Mouse (Mus musculus): ENCODE measurements around the gene Cxcl12.

Cxcl12 gene

DNA sequence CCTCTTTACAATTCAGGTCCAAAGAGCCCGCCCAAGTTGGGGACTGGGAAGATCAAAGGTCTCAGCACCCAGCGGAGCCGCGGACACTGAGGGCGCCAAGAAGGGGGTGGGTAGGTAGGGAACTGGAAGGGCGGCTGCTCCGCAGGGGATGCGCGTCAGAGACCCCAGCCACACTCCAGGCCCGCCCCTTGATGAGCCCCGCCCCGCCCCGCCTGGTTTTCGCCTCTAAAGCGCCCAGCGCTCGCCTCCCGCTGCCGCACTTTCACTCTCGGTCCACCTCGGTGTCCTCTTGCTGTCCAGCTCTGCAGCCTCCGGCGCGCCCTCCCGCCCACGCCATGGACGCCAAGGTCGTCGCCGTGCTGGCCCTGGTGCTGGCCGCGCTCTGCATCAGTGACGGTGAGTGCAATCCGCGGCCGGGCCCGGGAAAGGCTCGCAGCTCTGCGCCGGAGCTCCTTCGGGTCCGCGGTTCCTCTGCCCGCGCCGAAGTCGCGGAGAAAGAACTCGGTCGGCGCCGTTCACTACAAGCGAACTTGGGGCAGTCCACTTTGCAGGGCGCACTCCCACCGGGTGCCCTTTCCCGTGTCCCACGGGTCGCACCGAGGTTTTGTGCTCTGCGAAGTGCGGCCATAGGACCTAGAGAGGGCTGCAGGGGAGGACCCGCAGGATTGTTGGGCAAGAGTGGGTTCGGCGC is at the start of gene Cxcl12:
Gene Cxcl12, plus strand, starts transcription at position 215 of the 691 bp plus-strand sequence.
- peak; percentile 79 for DNase-seq (ENCODE audit: low spot score)

GRCm38 (mm10) chr6:117122074-117122473 is 46.3 kb upstream of the Cxcl12 start:
- DNase-seq (ENCODE audit: low spot score): no peak

GRCm38 (mm10) chr6:117126356-117126755 is 42.0 kb upstream of the Cxcl12 start:
- no peak for DNase-seq (ENCODE audit: low spot score)

GRCm38 (mm10) chr6:117129443-117129842 is 38.9 kb upstream of the Cxcl12 start:
- DNase-seq (ENCODE audit: low spot score): no peak

GRCm38 (mm10) chr6:117130680-117131111 is 37.6 kb upstream of the Cxcl12 start:
- peak; percentile 28 for DNase-seq (ENCODE audit: low spot score)

GRCm38 (mm10) chr6:117134526-117134925 is 33.8 kb upstream of the Cxcl12 start:
- DNase-seq (ENCODE audit: low spot score): no peak

DNA sequence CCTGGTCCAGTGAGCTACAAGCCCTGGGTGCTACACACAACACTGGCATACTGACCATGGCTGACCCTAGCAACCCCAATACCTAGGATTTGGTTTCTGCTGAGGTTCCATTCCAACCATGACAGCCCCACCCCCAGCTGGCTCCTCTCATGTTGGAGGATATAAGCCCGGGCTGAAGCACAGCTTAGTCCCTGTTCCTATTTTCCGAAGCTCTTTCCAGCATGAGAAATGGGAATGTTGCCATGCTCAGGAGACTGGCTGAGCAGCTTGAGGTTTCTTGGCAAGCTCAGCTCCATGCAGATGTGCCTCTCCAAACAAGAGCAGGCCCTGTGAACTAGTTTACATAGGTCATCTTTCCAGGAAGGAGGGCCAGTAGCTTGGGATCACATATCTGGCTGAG is 30.6 kb upstream of the Cxcl12 start:
- no peak for DNase-seq (ENCODE audit: low spot score)

DNA sequence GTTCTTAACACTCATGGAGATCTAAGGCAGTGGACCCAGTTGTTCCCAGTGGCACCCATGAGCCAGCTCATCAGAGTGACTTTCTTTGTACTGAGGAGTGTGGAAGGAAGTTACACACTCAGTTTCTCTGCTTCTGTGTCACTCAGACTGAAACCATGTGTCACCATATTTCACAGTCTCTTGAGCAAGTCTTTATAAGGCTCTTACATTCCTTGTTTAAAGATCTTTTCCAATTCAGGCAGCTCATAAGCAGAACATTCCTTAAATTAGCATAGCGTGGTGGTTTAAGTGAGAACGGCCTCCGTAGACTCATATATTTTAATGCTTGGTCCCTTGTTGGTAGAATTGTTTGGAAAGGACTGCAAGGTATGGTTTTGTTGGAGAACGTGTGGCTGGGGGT is 27.4 kb upstream of the Cxcl12 start:
- no peak for DNase-seq (ENCODE audit: low spot score)

DNA sequence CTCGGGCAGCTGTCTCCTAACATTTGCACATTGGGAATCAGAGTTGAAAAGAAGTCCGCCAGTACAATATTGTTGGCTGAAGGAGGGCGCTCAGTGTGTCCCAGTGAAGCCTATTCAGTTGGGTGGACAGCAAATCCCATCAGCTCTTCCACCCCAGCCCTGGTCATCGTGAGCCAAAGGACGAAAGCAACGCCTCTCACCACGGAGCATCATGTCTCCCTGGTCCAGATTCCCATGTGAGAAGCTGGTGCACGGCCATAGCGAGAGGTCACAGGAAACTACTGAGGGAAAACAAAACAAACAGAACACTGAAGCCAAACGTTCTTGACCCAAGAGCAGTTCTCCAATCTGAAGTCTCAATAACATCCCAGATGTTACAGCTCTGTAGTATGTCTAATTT is 21.4 kb upstream of the Cxcl12 start:
- no peak for DNase-seq (ENCODE audit: low spot score)

- peak; percentile 36 for DNase-seq (ENCODE audit: low spot score)
Measured at GRCm38 (mm10) chr6:117151484-117152149, 16.7 kb upstream of the Cxcl12 start.

- DNase-seq (ENCODE audit: low spot score): no peak
Measured at GRCm38 (mm10) chr6:117153046-117153445, 15.3 kb upstream of the Cxcl12 start.

DNA sequence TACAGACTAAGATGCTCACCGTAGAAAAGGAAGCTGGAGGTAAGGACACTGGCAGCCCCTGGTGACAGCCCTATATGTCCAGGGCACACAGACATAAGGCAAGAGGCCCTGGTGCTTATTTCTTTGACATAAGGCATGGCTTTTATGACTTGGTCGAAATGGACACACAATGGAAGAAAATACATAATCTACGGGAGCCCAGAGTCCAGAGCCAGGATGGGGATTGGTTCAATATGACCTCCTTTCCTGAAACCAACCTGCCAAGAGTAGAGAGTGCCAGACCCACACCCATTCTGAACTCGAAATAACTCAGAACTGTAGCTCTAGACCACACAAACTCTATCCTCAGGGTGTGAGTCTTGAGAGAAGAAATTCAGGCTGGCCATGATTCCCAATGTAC is 11.5 kb upstream of the Cxcl12 start:
- no peak for DNase-seq (ENCODE audit: low spot score)

DNA sequence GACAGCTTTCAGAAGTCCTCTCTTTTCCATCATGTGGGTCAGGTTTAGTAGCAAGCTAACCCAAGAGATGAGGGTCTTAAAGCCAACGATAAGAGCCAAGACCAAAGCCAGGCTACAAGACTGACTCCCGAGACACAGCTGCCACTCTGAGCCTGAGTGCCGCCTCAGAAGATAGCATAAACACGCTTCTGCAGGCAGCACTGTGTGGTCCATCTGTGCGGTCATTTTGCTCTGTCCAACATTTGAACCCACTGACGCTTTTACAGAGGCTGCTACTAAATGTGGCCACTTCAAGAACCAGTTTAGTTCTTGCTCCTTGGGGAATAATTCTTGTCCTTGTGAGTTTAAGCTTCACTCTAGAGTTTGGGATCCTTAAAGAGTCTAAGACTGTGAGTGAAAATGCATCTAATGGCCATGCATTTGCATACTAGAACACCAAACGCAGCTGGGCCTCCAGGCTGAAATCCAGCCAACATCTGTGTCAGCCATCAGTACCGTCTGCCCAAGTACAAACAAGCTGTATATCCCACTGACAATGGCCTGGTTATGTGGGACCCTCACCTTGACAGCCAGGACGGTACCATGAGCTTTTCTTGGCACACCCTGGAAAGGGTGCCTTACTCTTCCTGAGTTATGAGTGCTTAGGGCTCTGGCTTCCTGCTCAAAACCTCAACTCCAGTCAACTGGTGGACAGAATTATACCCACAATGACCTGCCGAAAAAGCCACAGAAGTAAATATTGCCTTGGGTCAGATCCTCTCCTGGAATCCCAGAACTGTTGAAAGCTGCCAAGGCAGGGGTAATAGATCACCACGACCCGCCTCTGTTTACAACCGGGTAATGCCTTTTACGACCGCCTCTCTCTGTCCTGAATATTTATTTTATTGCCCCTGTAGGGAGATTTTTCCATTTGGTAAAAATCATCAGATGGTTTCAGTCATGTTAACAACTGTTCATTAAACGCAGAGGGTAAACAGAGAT is 8.3 kb upstream of the Cxcl12 start:
- DNase-seq (ENCODE audit: low spot score): peak; percentile 35

GRCm38 (mm10) chr6:117163486-117163885 is 4.8 kb upstream of the Cxcl12 start:
- DNase-seq (ENCODE audit: low spot score): no peak

DNA sequence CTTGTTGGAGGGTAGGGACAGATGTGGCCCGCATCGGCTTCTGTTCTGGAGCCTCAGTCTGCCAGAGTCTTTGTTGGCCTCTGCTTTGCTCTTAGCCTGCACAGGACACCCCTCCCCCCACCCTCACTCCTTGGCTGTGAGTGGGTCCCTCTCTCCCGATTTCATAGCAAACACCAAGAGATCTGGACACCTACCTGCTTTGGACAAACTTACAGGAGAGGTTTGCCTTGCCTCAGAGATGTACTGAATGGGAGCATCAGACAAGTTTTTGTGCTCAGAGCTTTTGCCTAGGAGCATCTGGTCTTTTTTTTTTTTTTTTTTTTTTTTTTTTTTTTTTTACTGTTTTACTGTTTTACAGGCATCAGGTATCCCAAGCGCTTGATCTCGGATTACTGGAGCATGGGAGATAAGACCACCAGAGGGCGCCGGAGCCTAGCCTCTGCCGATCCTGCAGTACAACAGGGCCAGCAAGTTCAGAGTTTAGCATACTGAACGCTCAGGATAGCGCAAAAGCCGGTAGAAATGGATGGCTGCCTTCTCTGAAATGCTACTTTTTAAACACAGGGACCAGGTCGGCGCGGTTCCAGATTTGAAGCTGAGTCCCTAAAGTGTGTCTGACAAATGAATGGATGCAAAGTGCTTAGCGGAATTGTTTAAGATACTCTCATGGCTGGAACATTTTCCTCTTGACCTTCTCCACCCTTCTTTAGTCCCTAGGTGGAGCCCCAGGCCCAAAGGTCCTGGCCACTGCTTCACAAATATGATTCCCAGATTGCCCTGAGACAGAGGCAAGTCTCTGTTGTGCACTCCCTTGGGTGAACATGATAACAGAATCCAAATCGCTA is 1.5 kb upstream of the Cxcl12 start:
- peak; percentile 94 for DNase-seq (ENCODE audit: low spot score)

- DNase-seq (ENCODE audit: low spot score): no peak
Measured at GRCm38 (mm10) chr6:117167426-117167730, 957 bp upstream of the Cxcl12 start.

DNA sequence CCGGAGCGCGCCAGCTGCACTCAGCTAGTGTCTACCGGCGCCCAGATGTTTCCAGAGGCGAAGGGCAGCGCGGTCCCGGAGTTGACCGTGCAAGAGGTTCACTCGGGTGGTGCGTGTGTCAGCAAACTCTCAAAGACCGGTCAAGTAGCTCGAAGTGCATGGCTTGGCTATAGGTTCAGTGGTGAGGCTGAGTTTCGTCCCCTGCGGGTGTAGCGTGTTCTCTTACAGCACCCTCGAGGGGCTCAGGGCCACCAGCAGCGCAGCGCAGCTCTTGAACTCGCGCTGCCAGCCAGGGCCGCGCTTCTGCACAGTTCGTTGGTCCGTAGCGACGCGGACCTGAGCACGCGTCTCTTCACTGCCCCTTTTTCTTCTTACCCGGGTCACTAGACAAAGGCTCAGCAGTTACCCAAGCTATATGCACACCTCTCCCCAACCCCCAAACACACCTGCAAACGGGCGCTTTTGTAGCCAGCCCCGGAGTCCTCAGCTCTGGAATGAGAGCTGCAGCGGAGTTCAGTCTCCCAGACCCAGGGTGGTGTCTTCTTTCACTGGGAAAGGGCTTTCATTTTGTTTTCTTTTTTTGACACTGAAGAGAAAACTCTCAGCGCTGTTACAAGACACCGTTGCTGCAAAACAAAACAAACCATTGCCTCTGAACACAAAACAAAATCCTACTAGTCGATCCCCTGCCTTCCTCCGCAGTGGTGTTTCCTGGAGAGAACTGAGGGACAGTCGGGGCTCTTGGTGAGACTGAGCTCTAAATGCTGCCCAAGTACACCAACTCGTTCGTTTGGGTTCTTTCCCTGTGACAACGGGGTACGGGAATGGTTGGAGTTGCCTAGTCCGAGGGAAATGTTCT is 945 bp downstream of the Cxcl12 start:
- DNase-seq (ENCODE audit: low spot score): peak; percentile 63

- no peak for DNase-seq (ENCODE audit: low spot score)
Measured at GRCm38 (mm10) chr6:117169910-117170747, 1.8 kb downstream of the Cxcl12 start.

- DNase-seq (ENCODE audit: low spot score): no peak
Measured at GRCm38 (mm10) chr6:117172358-117172757, 4.0 kb downstream of the Cxcl12 start.

DNA sequence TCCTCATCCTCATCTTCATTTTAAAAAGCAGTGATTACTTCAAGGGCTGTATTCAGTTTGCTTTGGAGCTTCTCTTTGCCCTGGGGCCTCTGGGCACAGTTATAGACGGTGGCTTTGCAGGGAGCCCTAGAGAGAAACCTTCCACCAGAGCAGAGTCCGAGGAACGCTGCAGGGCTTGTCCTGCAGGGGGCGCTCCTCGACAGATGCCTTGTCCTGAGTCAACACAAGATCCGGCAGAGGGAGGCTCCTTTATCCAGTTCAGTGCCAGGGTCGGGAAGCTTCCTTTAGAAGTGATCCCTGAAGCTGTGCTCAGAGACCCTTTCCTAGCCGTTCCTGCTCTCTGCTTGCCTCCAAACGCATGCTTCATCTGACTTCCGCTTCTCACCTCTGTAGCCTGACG is 5.5 kb downstream of the Cxcl12 start:
- DNase-seq (ENCODE audit: low spot score): peak; percentile 89

Data from embryo, embryonic 10 days (tissue).